Mouse (Mus musculus): ENCODE data around the gene Nfic.
"Not testable (repeated sequence)": the region's sequence is repeated elsewhere in the genome, so short reads cannot be mapped to it uniquely, and the experiment has no call there.

Nfic gene

GRCm38 (mm10) chr10:81458267-81458666, 2.8 kb upstream of the Nfic start:
- no peak for DNase-seq

DNA sequence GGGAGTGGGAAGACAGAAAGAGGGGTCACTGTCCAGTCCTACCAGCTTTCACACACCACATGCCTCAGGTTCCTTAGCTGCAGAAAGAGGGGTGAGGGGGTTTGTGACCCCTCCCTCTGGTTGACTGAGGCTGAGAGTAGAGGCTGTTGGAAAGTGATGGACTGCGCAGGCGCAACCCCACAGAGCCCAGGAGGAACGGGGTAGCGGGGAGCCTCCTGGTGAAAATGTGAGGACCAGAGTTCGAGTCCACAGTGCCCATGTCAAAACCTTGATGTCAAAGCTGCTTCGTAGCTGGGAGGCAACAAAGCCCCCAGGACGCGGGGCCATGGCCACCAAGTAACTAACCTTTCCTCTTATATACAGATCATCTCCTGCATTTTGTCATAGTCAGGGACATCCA, 2.2 kb upstream of the Nfic start:
- DNase-seq, result no peak

DNA sequence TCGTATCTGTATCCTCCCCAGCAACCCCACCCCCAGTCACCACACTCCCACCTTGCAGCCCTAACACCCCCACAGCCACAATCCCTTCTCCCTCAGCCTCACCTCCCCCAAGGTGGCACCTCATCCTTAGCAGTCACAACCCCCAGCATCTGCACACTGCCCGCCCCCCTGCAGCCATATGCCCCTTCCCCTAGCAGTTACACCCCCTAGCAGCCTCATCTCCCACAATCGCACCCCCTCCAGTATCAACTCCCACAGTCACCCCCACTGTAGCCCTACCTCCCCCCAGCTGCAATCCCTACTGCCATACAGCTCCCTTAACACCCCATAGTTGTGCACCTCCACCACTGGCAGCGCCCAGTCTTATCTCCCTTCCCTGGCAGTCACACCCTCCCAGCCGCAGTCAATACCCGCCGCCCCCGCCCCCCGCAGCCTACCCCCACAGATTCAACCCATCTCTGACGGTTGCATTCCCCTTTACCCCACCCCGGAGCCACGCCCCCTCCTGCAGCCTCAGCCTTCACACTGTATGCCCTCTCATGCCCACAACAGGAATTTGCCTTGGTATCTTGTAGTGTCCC, 1.6 kb upstream of the Nfic start:
- no peak for DNase-seq

DNA sequence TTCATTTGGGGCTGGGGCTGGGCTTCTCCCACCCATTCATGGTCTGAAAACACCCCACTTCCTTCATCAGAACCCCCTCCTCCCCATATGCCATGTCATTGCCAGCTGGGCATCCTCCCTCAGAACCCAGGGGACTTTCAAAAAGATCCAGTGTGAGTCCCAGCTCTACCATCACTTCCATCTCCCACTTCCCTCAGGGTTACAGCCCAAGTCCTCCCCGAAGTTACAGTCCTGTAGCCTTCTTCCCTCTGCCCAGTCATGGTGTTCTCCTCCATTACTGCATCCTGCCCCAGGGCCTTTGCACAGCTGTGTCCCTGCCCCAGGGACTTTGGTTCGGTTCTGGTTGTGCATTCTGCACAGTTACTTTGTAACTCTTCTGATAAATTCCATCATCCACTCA, 1.3 kb downstream of the Nfic start:
- DNase-seq, result no peak

DNA sequence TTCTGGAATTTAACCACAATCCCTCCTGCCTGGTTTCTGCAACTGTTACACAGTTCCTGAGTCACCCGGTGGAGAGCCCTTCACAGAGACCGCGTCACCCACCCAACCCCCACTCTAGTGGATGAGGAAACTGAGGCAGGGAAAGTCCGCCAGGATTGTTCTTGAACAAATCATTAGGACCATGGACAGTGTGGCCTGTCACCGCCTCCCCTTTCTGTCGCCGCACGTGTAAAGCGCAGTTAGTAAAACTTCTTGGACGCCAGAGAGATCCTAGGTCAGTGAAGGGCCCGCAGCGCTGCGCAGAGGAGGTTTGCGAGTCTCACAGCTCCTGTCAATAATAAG, 2.5 kb downstream of the Nfic start:
- no peak for DNase-seq

GRCm38 (mm10) chr10:81452237-81452946, 3.0 kb downstream of the Nfic start:
- DNase-seq, result no peak

DNA sequence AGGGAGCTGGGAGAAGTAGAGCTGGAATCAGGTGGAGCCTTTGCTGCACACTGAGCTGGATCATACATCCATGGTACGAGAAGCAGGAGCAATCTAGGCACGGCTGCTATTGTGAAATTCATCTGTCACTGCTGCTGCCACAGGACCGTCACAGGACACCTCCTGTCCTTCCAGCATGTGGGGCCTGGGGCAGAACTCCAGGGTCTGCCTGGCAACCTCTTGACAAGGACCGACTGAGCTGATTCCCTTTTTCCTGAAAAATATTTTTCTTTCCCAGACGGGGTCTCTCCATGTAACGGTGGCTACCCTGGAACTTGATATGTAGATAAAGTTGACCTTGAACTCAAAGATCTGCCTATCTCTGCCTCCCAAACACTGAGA, 4.1 kb downstream of the Nfic start:
- no peak for DNase-seq

DNA sequence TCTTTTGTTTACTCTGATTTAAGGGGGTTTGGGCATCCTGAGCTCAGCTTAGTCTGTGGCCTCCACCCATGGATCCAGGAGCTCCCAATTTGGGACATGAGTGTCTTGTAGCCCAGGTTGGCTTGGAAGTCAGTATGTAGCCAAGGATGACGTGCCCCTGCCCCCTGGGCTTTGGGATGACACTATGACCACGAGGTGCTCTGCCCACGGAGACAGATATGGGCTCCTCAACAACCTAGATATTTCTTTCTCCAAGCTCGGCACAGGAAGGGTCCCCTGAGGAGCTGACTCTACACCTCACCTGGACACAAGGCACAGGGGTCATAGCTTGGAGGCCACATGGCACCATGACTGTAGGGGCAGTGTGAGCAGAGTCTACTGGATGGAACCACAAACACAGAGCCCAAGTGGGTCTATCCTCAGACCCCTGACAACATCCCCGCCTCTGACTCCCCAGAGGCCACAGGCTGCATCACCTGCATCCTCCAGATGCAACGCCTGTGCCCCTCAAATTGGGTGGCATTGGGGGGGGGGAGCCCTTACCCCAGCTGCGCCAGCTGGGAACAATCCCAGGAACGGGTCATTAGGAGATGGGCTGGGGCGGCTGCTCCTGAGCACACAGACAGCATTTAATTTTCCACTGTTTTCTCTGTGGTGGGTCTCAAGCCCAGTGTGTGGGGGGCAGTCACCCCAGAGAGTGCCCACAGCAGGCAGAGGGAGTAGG, 4.6 kb downstream of the Nfic start:
- no peak for DNase-seq

GRCm38 (mm10) chr10:81450140-81450539, 5.3 kb downstream of the Nfic start:
- peak; percentile 80 for DNase-seq

DNA sequence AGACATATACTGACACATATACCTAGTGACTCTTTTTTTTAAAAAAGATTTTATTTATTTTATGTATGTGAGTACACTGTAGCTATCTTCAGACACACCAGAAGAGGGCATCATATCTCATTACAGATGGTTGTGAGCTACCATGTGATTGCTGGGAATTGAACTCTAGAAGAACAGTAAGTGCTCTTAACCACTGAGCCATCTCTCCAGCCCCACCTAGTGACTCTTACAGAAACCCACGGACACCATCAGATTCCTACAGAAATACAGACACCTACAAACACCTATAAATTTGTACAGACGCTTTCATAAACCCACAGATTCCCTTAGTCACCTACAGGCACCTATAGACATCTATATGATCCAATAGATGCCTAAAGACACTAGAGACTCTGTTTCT, 9.9 kb downstream of the Nfic start:
- not testable (repeated sequence) for DNase-seq

DNA sequence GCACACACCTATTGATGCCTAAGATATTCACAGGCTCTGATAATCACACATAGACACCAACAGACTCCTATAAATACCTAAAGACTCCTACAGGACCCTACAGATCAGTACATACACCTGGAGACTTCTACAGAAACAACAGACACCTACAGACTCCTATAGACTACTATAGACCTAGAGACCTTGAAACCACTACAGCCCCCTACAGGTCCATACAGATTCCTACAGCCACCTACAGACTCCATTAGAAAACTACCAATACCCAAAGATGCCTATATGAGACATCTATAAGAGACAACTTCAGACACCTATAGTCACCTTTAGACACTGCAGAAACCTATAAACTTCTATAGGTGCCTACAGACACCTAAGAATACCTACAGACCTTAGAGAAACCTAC, 14.4 kb downstream of the Nfic start:
- DNase-seq, result no peak

DNA sequence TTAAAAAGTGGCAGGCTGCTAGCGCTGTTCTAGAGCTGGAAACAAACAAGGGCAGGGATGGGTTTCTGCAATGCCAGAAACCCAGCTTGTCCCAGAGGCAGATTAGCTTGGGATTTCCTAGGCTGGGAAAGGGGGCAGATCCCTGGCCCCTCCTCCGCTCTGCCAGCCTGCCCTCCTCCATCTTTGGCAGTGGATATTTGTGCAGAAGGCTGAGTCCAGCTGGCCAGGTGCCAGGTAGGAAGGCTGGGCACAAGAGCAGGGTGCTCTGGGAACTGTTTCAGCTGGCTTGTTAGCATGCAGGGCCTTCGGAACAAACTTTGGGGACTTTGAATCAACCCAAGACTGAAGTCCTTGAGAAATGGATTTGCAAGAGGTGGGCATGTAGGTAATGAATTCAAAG, 20.0 kb downstream of the Nfic start:
- no peak for DNase-seq

GRCm38 (mm10) chr10:81434361-81435263, 20.8 kb downstream of the Nfic start:
- DNase-seq, result peak; percentile 41

- DNase-seq, result peak; percentile 73
Observed at GRCm38 (mm10) chr10:81433541-81434289, 21.7 kb downstream of the Nfic start.

DNA sequence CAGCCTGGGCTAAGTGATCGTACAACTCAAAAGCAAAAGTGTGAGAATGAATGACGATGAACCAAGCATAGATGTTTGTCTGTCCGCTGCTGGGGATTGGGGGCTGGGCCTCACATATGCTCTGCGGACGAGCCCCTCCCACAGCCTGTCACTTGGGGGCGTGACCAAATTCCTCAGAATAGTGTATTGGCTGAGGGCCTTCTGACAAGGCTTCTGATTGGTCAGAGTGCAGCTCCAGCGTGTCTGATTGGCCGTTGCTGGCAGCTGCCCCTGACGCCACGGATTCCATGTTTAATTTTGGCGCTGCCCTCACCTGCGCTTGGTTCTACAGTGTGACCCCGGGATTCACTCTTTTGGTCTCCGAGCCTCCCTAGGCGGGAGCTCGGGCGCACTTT, 22.6 kb downstream of the Nfic start:
- DNase-seq, result peak; percentile 91

DNA sequence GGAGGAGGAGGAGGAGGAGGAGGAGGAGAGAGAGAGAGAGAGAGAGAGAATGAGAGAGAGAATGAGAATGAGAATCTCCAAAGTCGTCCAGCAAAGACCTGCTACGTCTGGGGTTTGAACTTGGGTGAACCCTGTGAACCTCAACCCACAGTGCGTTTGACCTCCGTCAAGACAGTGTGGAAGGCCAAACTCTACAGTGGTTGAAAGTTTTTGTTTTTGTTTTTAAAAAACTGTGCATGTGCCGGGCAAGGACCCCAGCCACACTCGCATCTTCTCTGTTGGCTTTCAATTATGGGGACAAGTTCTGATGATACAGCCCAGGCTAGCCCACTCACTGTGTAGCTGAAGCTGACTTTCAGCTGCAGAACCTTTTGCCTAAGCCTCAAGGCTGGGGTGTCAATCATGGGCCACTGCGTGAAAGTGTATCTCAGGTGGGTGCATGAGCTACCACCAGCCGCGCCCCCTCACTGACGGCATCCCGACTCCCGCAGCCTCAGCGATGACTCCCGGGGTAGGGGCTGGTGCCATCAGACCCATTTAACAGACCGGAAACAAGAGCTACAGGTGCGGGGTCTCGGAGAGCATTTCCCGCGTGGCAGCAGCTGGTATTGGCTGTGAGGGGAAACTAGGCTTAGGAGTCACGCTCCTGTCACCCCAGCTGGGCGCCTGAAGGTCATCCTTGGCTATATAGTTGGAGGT, 23.1 kb downstream of the Nfic start:
- no peak for DNase-seq

DNA sequence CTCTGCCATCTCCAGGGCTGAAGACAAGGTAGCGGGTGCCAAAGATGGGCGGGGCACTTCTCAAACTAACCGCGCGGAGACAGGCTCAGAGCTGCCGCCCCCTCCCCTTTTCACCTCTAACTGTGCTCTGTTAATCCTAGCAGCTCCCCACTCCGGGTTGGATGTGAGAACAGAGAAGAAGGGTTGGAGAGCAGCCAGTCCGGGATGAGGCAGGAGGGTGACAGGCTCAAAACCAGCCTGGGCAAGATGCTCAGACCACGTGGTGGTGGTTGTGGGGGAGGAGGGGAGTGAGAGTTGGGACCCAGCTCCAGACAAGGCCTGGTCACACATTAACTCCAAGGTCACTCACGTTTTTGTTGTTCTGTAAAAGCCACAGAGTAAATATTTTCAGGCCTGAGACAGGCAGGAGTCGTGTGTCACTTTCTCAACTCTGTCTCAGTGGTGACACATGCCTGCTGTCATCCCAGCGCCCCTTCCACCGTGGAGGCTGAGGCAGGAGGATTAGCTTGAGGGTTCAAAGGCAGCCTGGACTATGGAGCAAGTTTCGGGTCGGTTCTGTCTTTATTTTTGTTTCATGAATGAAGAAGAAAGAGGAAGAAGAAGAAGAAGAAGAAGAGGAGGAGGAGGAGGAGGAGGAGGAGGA, 23.8 kb downstream of the Nfic start:
- DNase-seq, result no peak

DNA sequence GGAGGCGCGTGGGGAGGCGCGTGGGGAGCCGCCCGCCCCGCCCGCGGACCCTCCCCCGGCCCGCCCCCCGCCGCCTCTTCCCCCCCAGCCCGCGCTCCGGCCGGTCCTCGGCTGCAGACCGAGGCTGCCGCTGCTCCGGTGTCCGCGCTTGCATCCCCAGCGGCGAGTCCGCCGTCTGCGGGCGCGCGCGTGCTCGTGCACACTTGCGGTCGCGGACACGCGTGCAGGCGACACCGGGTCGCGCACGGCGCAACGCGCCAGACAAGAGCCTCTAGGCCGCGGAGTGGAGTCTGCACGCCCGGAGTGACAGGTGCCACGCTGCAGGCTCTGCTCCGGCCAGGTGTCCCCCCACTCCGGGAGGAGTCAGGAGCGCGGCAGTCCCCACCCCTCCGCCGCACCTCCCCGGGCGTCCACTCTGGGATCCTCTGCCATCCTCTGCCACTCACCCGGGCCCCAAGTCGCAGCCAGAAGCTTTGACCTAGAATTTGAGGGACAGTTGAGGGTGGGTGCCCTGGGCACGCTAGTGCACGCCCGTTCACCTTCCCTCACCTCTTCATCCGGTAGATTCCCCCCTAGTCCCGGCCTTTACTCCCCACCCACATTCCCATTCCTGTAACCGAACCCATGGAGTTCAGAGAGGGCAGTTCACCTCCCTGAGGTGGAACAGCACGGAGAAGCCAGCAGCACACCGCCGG, 24.5 kb downstream of the Nfic start:
- DNase-seq, result peak; percentile 56

- DNase-seq, result peak; percentile 78
Observed at GRCm38 (mm10) chr10:81430141-81430830, 25.1 kb downstream of the Nfic start.

- DNase-seq, result peak; percentile 80
Observed at GRCm38 (mm10) chr10:81429605-81430061, 25.8 kb downstream of the Nfic start.
